Mouse (Mus musculus): ENCODE data around the gene Prr11.

GRCm38 (mm10) chr11:87073866-87074440 lies 34.6 kb downstream of the Prr11 start, which contains the start of gene Gdpd1:
- no peak; the same call in 1 of the 2 replicates for TF ChIP-seq CTCF (IDR thresholded peaks at IDR 0.05; ENCODE audit: borderline replicate concordance, extremely low read depth, insufficient read depth, insufficient read length)
- TF ChIP-seq POLR2A (IDR thresholded peaks at IDR 0.05; ENCODE audit: borderline replicate concordance, extremely low read depth, insufficient read depth, insufficient read length, poor library complexity, severe bottlenecking) = peak; percentile 97
